Mouse (Mus musculus) spleen, postnatal 10 days (tissue): ENCODE results near the gene Fbxo21.

ENCODE experiments used
- DNase-seq, 2 experiments: peaks; one replicate each; pipeline ENCODE4 v3.0.0; 2021 to 2022; ENCODE audit warnings: low spot score in 2 of 2

Fbxo21 gene

GRCm38 (mm10) chr5:118045385-118045784 lies 68.9 kb downstream of the Fbxo21 start:
- no peak for DNase-seq

GRCm38 (mm10) chr5:118047091-118047757 lies 70.7 kb downstream of the Fbxo21 start:
- DNase-seq = no peak

GRCm38 (mm10) chr5:118048412-118048811 lies 71.9 kb downstream of the Fbxo21 start:
- no peak for DNase-seq

- DNase-seq = no peak
These were observed 72.4 kb downstream of the Fbxo21 start for GRCm38 (mm10) chr5:118048928-118049327.

- DNase-seq = no peak
These were observed 74.2 kb downstream of the Fbxo21 start for GRCm38 (mm10) chr5:118050743-118051142.

GRCm38 (mm10) chr5:118051981-118052662 lies 75.6 kb downstream of the Fbxo21 start:
- DNase-seq = no peak

- no peak for DNase-seq
These were observed 76.7 kb downstream of the Fbxo21 start for GRCm38 (mm10) chr5:118053205-118053604.

GRCm38 (mm10) chr5:118057508-118058111 lies 81.1 kb downstream of the Fbxo21 start:
- DNase-seq = no peak

- DNase-seq = no peak
These were observed 82.3 kb downstream of the Fbxo21 start for GRCm38 (mm10) chr5:118058858-118059257.

GRCm38 (mm10) chr5:118059646-118060045 lies 83.1 kb downstream of the Fbxo21 start:
- no peak for DNase-seq
